Mouse (Mus musculus) lung, postnatal 4 days (tissue): ENCODE measurements around the gene Prpf19.

ENCODE experiments used
- DNase-seq, 2 experiments: peaks; one replicate each; pipeline ENCODE4 v3.0.0; 2021

The Prpf19 gene

GRCm38 (mm10) chr19:10940097-10940800, 45.2 kb downstream of the Prpf19 start:
- DNase-seq: peak; percentile 77 to 82

GRCm38 (mm10) chr19:10940801-10941457, 45.9 kb downstream of the Prpf19 start:
- peak in 1 of 2 experiments; percentile 36 for DNase-seq

GRCm38 (mm10) chr19:10943955-10944354, 48.9 kb downstream of the Prpf19 start:
- DNase-seq: no peak

GRCm38 (mm10) chr19:10946506-10946905, 51.5 kb downstream of the Prpf19 start:
- DNase-seq: no peak

- DNase-seq: no peak
Observed at GRCm38 (mm10) chr19:10947219-10947618, 52.2 kb downstream of the Prpf19 start.

GRCm38 (mm10) chr19:10948416-10948815, 53.4 kb downstream of the Prpf19 start:
- no peak for DNase-seq

- peak; percentile 96 to 97 for DNase-seq
Observed at GRCm38 (mm10) chr19:10949112-10949511, 54.1 kb downstream of the Prpf19 start, which contains the start of gene Ccdc86. Gene Ccdc86, minus strand, starts transcription at chr19:10949266.

- no peak for DNase-seq
Observed at GRCm38 (mm10) chr19:10949558-10949957, 54.5 kb downstream of the Prpf19 start.

GRCm38 (mm10) chr19:10952021-10952939, 57.2 kb downstream of the Prpf19 start:
- DNase-seq: peak; percentile 40 to 81
